Mouse (Mus musculus) neural tube, embryonic 13.5 days (tissue): ENCODE measurements around the gene Prickle1. TPM values are rescaled to one million over a fixed set of nuclear protein-coding genes. Genes with fewer than 3 reads are reported as not detected.

ENCODE experiments used
- ATAC-seq: fragments of 200-750 bp; cut with Nextera tagmentation; 2 replicates; pipeline ENCODE4 v1.8.0; 2017; ENCODE audit warnings: low read depth, mild to moderate bottlenecking, moderate TSS enrichment, moderate library complexity
- H3K27ac ChIP-seq: fragments of 300-500 bp; sonication (generic); replicated peaks from 2 replicates; pipeline ENCODE4 v1.5.1; 2015; ENCODE audit warnings: moderate library complexity, mild to moderate bottlenecking, inconsistent platforms
- H3K27me3 ChIP-seq: fragments of 300-500 bp; sonication (generic); 2 replicates; pipeline ENCODE4 v1.6.1; 2015; ENCODE audit warnings: mild to moderate bottlenecking, inconsistent platforms
- H3K36me3 ChIP-seq: fragments of 300-500 bp; sonication (generic); 2 replicates; pipeline ENCODE4 v1.6.1; 2015; ENCODE audit warnings: mild to moderate bottlenecking, inconsistent platforms
- H3K4me1 ChIP-seq: fragments of 300-500 bp; sonication (generic); replicated peaks from 2 replicates; pipeline ENCODE4 v1.6.1; 2015; ENCODE audit warnings: inconsistent platforms
- H3K4me2 ChIP-seq: fragments of 300-500 bp; sonication (generic); 2 replicates; pipeline ENCODE4 v1.6.1; 2015; ENCODE audit warnings: inconsistent platforms, mild to moderate bottlenecking, moderate library complexity
- H3K4me3 ChIP-seq: fragments of 300-500 bp; sonication (generic); 2 replicates; pipeline ENCODE4 v1.5.1; 2015; ENCODE audit warnings: mild to moderate bottlenecking, inconsistent platforms
- H3K9ac ChIP-seq: fragments of 300-500 bp; sonication (generic); 2 replicates; pipeline ENCODE4 v1.6.1; 2015; ENCODE audit warnings: moderate library complexity, mild to moderate bottlenecking, inconsistent platforms
- H3K9me3 ChIP-seq: fragments of 300-500 bp; sonication (generic); 2 replicates; pipeline ENCODE4 v1.6.1; 2016; ENCODE audit warnings: inconsistent platforms
- WGBS: fragments of 180-500 bp; shearing (Covaris S2); methylation state at CpG from one replicate; pipeline ENCODE4 v1.1.7; 2015; 5-methylcytosine and 5-hydroxymethylcytosine counted together
- polyA plus RNA-seq: library from polyadenylated mRNA; unstranded; fragments of >200 nt; fragmentation: Nextera tagmentation; extraction: Ambion mirVana; gene quantifications from 2 replicates; pipeline ENCODE4 v1.2.1, GENCODE M21; 2015

Gene Prickle1
- polyA plus RNA-seq, 1 experiment from 2014 or later, result 16.5 TPM

- Histone ChIP-seq H3K27ac (no peak overlapping the region), H3K4me1 (no peaks in the 10 kb centered on the region), H3K4me2 (no peak overlapping the region), H3K36me3 (peaks cover 6% of the 10 kb centered on the region), H3K4me3 (no peak overlapping the region), H3K9me3 (no peaks in the 10 kb centered on the region), H3K27me3 (no peaks in the 10 kb centered on the region), H3K9ac (no peak overlapping the region)
- no peak for ATAC-seq
- WGBS, result 56% methylated on average over 1 of the region's 1 CpGs
Observed at GRCm38 (mm10) chr15:93453296-93453695, 142.4 kb downstream of the Prickle1 start.

Other genes starting within 250 kb of the Prickle1 start
- gene Zcrb1, start 197.6 kb downstream of the Prickle1 start, polyA plus RNA-seq, result 190 and 192 TPM in 2 replicates
- 46.8 and 48.9 TPM in 2 replicates for gene Pphln1, start 197.5 kb downstream of the Prickle1 start, polyA plus RNA-seq